Mouse (Mus musculus) testis, adult 2 months (tissue): Measurements from ENCODE around the gene Kcnc3.

Experiments used
- CTCF ChIP-seq: fragments of 200-500 bp; IDR thresholded peaks from 2 replicates; pipeline ENCODE4 v1.5.1; 2012; ENCODE audit warnings: low read depth, mild to moderate bottlenecking, inconsistent platforms, low read length, moderate library complexity; ENCODE audit not compliant: control insufficient read depth, insufficient read depth, insufficient replicate concordance
- POLR2A ChIP-seq: fragments of 200-500 bp; IDR thresholded peaks from 2 replicates; pipeline ENCODE4 v1.6.1; 2012; ENCODE audit warnings: low read depth, mild to moderate bottlenecking, inconsistent platforms, low read length, moderate library complexity; ENCODE audit not compliant: control insufficient read depth

GRCm38 (mm10) chr7:44638663-44639062 is 48.2 kb downstream of the Kcnc3 start:
- no peak for TF ChIP-seq POLR2A
- TF ChIP-seq CTCF: no peak
